Mouse (Mus musculus): ENCODE data around the gene Gm49358.

Gm49358 gene

DNA sequence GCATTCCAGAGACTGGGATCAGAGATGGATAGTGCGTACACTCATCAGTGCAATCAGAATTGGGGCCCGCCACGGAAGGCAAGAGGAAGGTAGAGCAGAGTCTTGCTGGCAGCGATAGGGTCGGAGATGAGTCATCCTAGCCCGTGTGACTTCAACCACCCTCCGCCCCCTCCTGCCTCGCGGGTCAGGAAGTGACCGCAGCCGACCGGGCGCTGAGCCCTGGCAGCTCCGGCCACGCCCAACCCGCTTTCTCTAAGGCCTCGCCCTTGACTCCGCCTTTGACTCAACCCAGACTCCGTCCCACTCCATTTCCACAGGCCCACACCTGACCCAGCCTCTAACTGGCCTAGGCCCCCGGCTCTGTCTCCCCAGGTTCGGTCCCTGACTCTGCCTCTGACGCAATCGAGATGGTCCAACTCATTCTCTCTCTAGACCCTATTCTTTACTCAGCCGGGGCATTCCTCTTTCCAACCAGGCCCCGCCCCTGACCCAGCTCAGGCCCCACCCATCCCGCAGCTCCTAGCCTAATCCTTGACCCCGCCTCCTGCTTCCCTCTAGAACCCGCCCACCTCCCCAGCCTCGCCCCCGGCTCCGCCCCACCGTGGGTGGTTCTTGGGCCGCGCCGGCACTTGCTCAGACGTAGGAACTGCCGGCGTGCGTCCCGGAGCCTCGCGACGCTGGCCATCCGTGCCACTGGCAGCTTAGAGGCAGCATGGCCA, 14.8 kb downstream of the Gm49358 start, which contains the start of gene Nt5dc3:
TSS of gene Nt5dc3 (plus strand) at position 608 of the 719 bp plus-strand sequence.
- peak; percentile 95 for DNase-seq (ENCODE audit: low read depth, low spot score)

DNA sequence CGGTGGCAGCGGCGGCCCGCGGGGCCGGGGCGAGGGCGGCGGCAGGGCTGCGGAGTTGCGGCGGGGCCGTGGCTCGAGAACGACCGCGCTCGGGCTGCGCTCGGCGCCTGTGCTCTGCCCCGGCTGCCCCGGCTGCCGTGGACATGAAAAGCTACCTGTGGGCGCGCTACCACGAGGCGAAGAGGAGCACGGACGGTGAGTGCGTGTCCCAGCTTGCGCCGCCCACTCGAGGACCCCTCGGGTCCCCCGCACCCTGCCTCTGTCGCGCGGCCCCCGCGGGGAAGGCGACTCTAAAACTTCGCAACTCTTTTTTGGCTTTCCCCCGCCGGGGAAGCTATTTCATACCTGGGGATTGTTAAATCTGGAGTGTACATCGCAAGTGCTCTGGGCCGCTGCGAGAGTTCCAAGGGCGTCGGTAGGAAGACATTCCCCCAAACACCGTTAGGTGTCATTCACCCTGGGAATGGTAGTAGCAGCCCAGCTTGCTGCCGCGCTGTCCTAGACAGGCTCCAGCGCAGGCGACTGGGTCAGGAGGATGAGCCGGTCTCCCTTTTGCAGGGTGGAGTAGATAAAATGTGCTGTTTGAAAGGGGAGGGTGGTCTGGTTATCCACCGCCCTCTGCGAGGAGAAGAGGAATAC, 15.5 kb downstream of the Gm49358 start:
- DNase-seq (ENCODE audit: low read depth, low spot score), result no peak

DNA sequence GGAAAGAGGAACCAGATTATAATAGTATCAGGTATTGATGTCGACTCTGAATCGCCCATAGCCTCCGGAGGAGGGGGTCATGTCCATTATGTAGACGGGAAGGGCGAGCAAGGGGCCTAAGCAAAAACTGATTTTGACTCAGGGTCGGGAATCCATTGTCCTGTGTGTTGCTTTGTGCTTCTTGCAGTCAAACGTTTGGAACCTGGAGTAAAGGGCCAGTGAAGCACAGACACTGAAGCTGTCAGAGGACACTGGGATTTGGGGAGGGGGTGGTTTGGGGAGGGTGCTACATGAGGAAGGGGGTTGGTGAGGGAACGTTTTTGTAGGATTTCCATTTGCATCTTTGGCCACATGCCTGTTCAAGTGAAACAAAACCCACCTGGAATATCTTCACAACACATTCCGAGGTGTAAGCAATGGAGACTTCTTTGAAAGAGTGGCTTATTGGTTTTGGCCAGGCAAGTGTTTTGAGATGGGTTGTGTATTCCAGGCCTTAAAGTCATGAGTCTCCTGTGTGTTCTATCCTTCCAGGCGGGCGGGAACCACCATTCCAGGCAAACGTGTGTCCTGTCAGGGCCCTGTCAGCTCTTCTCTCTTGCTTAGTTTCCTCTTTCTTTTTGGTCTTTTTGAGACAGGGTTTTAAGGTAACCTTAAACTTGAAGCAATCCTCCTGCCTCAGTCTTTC, 16.2 kb downstream of the Gm49358 start:
- no peak for DNase-seq (ENCODE audit: low read depth, low spot score)

DNA sequence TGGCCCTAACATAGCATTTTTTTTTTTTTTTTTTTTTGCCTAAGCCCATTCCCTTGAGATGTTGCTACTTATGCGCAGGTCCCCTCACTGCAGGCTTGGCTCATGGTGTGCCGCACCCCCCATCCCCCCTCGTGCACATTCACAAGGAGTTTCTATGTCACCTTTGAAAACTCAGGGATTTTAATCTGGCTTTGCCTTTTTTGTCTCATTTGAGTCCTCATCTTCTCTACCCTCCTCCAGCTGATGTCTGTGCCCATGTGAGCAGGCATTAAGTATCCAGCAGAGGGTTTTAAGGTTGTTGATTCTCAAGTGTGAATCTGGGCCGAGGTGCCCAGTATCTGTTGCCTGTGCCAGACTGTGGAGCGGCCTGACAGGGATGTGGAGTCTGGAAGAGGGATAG, 17.9 kb downstream of the Gm49358 start:
- no peak for DNase-seq (ENCODE audit: low read depth, low spot score)

DNA sequence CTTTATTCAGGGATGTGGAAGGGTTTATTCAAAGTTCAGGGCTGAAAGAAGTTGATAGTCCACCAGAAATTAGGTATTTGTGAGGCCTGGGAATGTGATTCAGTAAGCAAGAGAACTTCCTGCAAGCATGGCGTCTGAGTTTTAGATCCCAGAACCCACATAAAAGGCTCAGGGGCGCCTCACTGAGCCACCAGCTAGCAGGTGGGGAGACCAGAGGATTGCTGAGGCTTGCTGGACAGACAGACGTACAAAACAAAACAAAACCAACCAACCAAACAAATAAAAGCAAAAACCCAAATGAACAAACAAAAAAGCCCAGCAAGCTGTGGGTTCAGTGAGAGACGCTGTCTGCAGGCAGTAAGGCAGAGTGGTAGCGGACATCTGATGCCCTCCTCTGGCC, 18.9 kb downstream of the Gm49358 start:
- no peak for DNase-seq (ENCODE audit: low read depth, low spot score)

DNA sequence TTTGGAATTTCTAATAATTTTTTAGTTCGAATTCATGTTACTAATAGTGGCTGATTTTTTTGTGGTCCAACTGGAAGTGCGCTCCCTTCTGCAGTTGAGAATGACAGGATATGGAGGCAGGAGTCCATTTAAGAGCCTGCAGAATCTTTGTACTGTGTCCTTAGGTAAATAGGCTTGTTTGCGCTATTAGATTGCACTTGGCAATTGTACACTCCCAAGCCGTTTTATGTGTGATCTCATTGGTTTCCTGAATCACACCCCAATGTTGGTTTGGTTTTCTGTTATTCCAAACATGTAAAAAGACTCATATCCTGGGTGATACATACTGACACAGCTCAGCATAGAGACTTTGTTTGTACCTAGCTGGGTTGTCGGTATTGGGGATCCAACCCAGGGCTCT, 19.8 kb downstream of the Gm49358 start:
- no peak for DNase-seq (ENCODE audit: low read depth, low spot score)

DNA sequence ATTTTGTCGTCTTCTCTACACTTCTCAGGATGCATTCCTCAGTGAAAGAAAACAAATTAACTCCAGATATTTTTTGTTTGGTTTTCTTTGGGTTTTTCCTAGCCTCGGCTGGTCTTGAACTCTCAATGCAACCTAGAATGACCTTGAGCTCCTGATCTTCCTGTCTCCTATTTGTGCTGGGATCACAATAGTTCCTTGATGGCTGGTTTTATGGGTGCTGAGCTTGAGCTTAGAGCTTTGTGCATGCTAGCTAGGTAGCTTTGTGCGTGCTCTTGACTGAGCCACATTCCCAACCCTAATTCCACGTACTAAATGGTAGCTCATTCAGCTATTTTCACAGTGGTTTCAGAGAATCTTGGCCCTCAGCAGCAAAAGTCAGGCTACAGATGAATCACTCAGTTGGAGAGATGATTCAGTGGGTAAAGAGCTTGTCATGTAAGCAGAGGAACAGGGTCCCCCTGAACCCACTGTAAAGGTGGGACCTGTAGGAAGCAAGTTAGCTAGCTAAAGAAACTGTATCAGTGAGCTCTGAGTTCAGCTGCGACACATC, 20.4 kb downstream of the Gm49358 start:
- DNase-seq (ENCODE audit: low read depth, low spot score), result no peak

DNA sequence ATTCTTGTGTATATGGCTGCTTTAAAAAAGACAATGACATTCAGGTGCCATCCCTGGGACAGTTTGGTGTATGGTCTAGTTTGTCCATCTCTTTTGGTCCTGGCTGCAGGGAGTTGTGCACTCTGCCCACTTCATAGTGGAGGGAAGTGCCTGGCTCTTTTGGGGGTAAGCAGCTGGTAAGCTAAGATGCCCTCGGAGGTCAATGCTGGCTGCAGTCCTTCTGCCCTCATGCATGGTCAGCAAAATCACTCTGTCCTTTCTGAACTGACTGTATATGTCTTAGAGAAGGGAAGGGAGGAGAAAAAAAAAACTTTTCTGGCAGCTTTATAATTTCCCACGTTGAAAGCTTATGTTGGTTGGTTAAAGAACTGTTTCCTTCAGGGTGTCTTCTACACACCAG, 21.6 kb downstream of the Gm49358 start:
- DNase-seq (ENCODE audit: low read depth, low spot score), result no peak

DNA sequence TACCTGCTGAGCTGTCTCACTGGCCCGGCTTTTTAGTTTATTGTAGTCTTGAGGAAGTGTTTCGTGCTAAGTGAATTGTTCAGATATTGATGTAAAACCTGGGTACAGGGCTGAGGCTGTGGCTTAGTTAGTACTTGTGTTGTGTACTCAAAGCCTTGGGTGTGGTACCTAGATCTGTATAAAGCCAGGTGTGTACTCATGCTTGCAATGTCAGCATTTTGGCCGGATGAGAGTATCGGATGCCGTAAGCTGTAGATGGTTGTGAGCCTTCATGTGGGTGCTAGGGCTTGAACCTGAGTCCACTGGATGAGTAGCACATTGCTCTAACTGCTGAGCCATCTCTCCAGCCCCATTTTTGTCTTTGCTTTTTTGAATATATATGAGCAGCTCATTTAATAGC, 22.3 kb downstream of the Gm49358 start:
- DNase-seq (ENCODE audit: low read depth, low spot score), result no peak

DNA sequence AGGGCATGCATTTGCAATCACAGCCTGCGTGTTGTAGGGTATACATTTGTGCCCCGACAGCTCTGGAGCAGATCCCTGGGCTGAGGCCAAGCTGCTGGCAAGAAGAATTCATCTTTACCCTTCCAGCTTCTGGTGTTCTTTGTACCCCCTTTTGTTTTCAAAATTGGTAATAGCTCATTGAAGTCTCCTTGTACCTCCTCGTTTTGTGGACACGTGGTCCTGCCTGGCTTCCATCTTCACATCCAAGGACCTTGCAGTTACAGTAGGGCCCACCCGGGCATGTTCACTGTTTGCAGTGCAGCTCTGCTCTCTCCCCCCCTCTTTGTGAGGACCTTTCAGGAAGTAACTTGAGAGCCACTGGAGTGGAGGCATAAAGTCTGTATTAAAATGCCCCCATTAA, 24.4 kb downstream of the Gm49358 start:
- no peak for DNase-seq (ENCODE audit: low read depth, low spot score)

DNA sequence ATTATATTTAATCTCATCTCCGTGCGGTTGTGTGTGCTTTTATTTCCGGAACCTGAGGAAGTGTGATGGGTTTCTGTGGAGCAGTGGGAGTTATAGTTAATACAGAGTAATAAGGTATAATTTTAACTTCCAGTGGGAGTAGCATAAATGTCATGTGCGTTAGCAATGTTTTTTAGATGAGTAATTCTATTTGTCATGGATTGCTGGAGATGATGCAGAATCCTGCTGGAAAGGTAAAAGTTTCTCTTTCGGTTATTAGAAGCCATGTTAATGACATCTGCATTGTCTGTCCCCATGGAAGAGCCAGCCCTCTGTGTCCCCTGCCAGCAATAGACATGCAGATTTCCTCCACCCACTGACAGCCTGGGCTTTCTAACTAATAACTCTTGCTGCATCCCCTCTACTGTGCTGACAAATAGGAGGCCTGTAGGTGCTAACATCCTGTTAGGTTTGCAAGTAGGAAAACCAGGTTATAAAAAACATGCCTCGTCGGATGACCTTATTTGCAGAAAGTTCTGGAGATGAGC, 25.4 kb downstream of the Gm49358 start:
- DNase-seq (ENCODE audit: low read depth, low spot score), result no peak

DNA sequence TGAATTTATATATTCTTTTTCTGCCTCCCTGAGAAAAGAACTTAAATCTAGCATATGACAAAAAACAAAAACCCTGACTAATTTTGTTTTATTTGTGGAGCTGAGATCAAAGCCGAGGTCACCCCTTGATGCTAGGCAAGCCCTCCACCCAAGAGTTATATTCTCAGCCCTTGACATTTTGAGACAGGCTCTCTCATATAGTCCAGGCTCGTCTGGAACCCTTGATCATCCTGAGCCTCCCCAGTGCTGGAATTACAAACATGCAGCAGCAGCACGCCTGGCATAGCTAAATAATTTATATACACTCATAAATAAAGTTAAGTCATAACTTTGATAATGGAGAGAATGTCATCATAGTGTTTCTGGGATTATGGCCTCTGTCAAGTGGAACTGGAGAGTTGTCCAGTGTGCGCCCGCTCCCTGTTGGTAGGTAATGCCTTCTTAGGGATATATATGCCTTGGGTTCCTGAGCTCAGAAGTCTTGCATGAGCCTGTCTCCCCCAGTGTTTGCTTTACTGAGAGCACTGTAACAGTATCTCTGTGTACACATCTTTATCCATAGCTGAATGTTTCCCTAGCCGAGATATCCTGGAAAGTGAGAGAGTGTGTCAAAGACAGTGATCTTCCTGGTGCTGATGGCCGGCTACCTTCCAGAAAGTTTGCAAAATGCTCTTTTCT, 27.9 kb downstream of the Gm49358 start:
- no peak for DNase-seq (ENCODE audit: low read depth, low spot score)

DNA sequence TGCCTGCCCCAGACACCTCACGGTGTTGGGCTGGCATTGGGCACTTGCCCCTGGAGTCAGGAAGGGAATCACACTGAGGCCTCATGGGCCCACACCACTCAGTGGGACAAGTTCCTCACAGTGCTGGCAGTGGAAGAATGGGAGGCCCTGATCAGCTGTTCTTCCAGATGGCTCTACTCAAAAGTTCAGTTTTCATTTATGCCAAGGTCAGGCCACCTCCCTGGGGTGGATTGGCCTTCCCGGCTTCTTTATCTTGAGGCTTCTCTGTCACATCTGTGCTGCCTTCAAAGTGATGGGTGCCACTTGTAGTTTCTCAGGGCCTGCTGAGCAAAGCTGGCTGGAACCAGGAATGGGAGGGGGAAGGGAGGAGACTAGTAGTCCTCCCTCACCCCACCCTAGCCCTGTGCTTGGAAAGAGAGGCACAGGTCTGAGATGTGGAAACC, 29.8 kb downstream of the Gm49358 start:
- no peak for DNase-seq (ENCODE audit: low read depth, low spot score)

DNA sequence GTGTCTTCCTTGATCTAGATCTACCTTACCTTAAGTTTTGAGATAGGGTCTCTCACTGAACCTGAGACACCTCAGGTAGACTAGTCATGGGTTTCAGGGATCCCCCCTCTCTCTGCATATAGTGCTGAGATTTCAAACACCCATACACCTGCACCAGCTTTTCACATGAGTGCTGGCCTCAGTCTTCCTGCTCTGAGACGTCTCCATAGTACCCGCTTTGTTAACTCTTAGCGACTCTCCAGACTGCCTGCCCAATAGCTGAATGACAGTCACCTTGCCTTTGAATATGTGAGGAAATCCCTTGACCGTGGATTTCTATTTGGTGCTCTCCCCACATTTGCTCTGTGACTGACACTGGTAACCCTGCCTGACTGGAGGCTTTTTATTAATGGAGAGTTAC, 30.4 kb downstream of the Gm49358 start:
- DNase-seq (ENCODE audit: low read depth, low spot score), result no peak

DNA sequence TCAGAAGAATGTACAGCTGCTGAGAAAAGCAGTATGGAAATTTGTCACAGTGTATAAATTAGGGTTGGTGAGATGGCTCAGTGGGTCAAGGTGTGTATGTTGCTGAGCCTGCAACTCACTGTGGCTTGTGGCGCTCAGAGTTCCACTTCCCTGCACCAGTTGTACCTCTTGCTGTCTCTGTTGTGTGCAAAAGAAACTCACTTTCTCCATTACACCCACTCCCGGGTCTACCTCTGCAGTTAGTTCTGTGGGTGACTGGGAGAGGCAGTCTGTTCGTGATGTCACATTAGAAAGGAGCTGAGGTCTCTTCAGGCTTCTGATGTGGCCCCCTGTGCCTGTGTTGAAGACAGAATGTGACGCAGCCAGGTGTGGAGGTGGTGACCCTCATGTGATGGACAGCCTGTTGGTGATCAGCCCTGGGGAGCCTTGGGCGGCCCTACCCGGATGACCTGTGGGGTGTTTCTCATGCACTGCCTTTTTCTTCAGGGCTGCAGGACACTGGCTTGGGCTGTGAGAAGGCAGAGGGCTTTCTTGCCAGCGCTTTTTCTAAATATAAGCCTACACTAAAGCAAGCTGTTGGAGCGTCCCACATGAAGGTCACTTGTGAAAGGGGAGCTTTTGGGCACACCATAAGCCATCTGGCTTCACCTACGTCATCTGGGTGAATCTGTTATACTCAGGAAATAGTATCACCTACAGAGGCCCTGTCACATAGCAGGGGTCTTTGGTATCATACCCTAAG, 31.2 kb downstream of the Gm49358 start:
- no peak for DNase-seq (ENCODE audit: low read depth, low spot score)

DNA sequence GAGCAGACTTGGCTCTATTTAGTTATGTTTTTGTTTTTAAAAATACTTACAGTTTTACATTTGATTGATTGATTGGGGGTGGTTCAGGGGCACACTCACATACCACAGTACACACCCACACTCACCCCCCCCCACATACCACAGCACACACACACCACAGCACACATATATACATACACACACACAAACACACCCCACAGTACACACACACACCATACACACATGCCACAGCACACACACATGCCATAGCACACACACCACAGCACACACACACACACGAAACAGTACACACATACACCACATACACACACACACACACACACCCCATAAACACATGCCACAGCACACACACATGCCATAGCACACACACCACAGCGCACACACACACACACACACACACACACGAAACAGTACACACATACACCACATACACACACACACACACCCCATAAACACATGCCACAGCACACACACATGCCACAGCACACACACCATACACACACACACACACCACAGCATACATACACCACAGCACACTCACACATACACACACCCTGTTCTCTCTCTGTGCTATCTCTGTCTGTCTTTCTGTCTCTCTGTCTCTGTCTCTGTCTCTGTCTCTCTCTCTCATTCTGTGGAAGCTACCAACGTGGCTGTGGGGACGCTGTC, 32.4 kb downstream of the Gm49358 start:
- DNase-seq (ENCODE audit: low read depth, low spot score), result no peak

DNA sequence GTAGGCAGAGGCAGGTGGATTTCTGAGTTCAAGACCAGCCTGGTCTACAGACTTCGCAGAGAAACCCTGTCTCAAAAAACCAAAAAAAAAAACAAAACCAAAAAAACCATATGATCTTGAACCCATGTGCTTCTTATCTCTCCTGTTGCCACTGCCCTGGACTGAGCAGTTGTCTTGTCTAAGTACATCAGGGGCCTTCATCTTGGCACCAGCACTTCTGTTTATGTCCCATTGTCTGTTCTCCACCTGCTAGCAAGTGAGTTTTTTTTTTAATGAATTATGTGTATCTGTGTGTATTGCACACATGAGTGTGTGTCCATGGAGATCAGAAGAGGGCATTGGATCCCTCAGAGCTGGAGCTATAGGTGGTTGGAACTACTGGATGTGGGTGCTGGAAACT, 43.6 kb downstream of the Gm49358 start:
- no peak for DNase-seq (ENCODE audit: low read depth, low spot score)

DNA sequence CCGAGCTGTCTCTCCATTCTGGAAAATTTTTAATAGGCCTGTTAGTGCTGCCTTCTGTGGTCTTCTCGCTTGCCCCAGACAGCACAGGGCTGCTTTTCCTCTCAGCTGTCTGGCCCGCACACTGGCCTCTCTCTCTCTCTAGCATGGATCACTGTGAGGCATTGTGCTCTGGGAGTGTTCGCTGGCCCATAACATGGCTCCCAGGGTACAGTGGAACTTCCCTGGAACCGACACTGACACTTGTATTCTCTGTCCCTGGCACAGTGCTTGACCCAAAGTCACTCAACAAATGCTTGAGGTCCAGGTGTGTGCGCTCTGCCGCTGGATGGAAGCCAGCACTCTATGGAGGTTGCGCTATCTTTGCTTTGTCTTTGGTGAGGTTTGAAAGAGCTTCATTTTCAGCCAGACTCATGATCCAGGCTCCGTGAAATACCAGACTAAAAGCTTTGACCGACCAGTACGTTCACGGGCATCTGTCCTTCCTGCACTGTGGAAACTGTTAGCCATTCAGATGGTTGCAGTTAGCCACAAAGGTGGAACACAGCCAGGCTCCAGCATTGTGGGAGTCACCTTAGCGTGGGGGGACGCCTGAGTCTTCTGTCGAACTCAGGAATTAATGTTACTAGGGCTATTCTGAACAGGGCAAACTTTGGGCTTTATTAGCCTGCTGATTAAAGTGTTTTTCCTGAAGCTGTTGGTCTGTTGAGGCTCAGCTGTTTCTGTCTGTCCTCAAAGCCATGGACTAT, 44.4 kb downstream of the Gm49358 start:
- DNase-seq (ENCODE audit: low read depth, low spot score), result no peak

DNA sequence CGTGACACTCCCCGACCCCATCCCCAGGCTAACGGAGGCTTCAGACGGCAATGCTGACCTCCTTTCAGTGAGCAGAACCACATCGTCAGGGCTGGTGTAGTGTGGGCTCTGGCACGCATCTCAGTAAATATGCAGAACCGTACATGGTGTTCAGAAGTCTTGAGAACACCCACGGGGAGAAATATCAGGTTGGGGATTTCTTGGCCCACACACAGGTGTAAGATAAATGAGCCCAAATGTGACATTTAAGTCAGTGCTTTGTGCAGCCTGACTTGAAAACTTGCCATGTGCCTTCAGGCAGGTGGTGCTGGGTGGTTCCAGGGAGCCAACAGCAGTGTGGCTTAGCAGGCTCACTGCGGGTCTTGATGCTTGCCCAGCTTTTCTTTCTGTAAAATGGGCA, 46.2 kb downstream of the Gm49358 start:
- DNase-seq (ENCODE audit: low read depth, low spot score), result peak; percentile 63

DNA sequence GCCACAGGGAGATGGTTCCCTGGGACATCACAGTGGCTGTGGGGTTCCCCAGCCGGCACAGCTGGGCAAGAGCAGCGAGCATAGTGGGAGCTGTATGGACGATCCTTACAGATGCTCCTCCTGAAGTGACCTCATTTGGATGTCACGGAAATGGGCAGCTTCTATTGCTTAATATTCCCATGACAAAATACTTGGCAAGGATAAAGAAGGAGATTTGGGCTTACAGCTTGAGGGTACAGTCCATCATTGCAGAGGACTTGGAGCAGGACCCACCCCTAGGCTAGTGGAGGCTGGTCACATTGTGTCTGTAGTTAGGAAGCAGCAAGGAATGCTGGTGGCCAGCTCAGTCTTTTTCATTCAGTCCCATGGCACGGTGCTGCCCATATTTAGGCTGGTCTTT, 46.8 kb downstream of the Gm49358 start:
- no peak for DNase-seq (ENCODE audit: low read depth, low spot score)

All from telencephalon, adult 2 months (tissue).